Mouse (Mus musculus) lung, adult 2 months (tissue): ENCODE measurements around the gene Jmy.

Experiments
- CTCF ChIP-seq: fragments of 200-500 bp; IDR thresholded peaks from 2 replicates; pipeline ENCODE4 v1.5.1; 2011; ENCODE audit warnings: mild to moderate bottlenecking, low read length, control low read depth; ENCODE audit not compliant: insufficient read depth
- POLR2A ChIP-seq: fragments of 200-500 bp; IDR thresholded peaks from 2 replicates; pipeline ENCODE4 v1.6.1; 2011; ENCODE audit warnings: low read depth, mild to moderate bottlenecking, control low read depth, low read length, borderline replicate concordance; ENCODE audit errors: extremely low read depth

DNA sequence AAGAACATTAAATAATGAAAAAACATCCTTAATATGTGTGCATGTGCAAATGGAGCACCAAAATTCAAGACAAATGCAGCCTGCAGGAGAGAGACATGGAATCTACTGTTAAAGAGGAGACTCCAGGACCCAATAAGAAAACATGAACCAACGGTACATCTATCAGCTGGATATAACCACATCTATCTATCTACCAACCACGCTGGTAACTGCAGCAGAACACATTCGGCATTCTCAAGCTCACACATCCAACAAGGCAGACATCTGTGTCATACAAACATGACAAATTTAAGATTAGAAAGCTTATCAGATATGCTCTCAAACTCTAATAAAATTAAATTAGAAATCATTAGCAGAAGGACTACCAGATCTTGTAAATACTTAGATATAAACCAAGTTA, 21.3 kb downstream of the Jmy start:
- TF ChIP-seq POLR2A (no peak), CTCF (no peak)
